Mouse (Mus musculus): ENCODE results near the gene Cdh18. TPM values are rescaled to one million over a fixed set of nuclear protein-coding genes. Genes with fewer than 3 reads are reported as not detected.
"Not testable (repeated sequence)": the region's sequence is repeated elsewhere in the genome, so short reads cannot be mapped to it uniquely, and the experiment has no call there.

Cdh18 gene
- total RNA-seq (2021): 10 to 100 TPM; 32.2 to 33.9 TPM
- long read RNA-seq, experiment 1, partial matches to known transcripts: 0 of 3 reads
- long read RNA-seq, experiment 1, other reads (novel, unspliced or antisense): 3 of 3 reads
- long read RNA-seq, experiment 2: 0 reads

GRCm38 (mm10) chr15:22548711-22549271 is at the start of gene Cdh18:
Gene Cdh18 (plus strand): TSS chr15:22549022.
- DNase-seq (ENCODE audit: low spot score in 2 of 2): no peak

- DNase-seq (ENCODE audit: low spot score in 2 of 2): no peak
Measured at GRCm38 (mm10) chr15:22511271-22511670, 37.6 kb upstream of the Cdh18 start.

GRCm38 (mm10) chr15:22535828-22536227 is 13.0 kb upstream of the Cdh18 start:
- DNase-seq (ENCODE audit: low spot score in 2 of 2): peak in 1 of 2 experiments; percentile 9

GRCm38 (mm10) chr15:22577974-22578616 is 29.3 kb downstream of the Cdh18 start:
- no peak for DNase-seq (ENCODE audit: low spot score in 2 of 2)

- no peak for DNase-seq (ENCODE audit: low spot score in 2 of 2)
Measured at GRCm38 (mm10) chr15:22578617-22578990, 29.8 kb downstream of the Cdh18 start.

- DNase-seq (ENCODE audit: low spot score in 2 of 2): no peak
Measured at GRCm38 (mm10) chr15:22584667-22585066, 35.8 kb downstream of the Cdh18 start.

GRCm38 (mm10) chr15:22716376-22716775 is 167.6 kb downstream of the Cdh18 start:
- DNase-seq (ENCODE audit: low spot score in 2 of 2): no peak

GRCm38 (mm10) chr15:22717681-22718080 is 168.9 kb downstream of the Cdh18 start:
- DNase-seq (ENCODE audit: low spot score in 2 of 2): no peak

- DNase-seq (ENCODE audit: low spot score in 2 of 2): no peak
Measured at GRCm38 (mm10) chr15:22726574-22726973, 177.8 kb downstream of the Cdh18 start.

GRCm38 (mm10) chr15:22733039-22733438 is 184.2 kb downstream of the Cdh18 start:
- DNase-seq (ENCODE audit: low spot score in 2 of 2): no peak

- DNase-seq (ENCODE audit: low spot score in 2 of 2): no peak
Measured at GRCm38 (mm10) chr15:22736165-22736564, 187.3 kb downstream of the Cdh18 start.

GRCm38 (mm10) chr15:22761257-22761656 is 212.4 kb downstream of the Cdh18 start:
- DNase-seq (ENCODE audit: low spot score in 2 of 2): not testable (repeated sequence)

GRCm38 (mm10) chr15:22766591-22766990 is 217.8 kb downstream of the Cdh18 start:
- not testable (repeated sequence) for DNase-seq (ENCODE audit: low spot score in 2 of 2)

GRCm38 (mm10) chr15:22776346-22776745 is 227.5 kb downstream of the Cdh18 start:
- DNase-seq (ENCODE audit: low spot score in 2 of 2): no peak

- DNase-seq (ENCODE audit: low spot score in 2 of 2): no peak
Measured at GRCm38 (mm10) chr15:22789696-22790095, 240.9 kb downstream of the Cdh18 start.

- DNase-seq (ENCODE audit: low spot score in 2 of 2): no peak
Measured at GRCm38 (mm10) chr15:22791791-22792190, 243.0 kb downstream of the Cdh18 start.

- no peak for DNase-seq (ENCODE audit: low spot score in 2 of 2)
Measured at GRCm38 (mm10) chr15:22833127-22833526, 284.3 kb downstream of the Cdh18 start.

GRCm38 (mm10) chr15:22837173-22837572 is 288.4 kb downstream of the Cdh18 start:
- DNase-seq (ENCODE audit: low spot score in 2 of 2): no peak

- no peak for DNase-seq (ENCODE audit: low spot score in 2 of 2)
Measured at GRCm38 (mm10) chr15:22857704-22858103, 308.9 kb downstream of the Cdh18 start.

GRCm38 (mm10) chr15:22870679-22871078 is 321.9 kb downstream of the Cdh18 start:
- no peak for DNase-seq (ENCODE audit: low spot score in 2 of 2)

GRCm38 (mm10) chr15:22897724-22898123 is 348.9 kb downstream of the Cdh18 start:
- DNase-seq (ENCODE audit: low spot score in 2 of 2): peak in 1 of 2 experiments; percentile 14

- DNase-seq (ENCODE audit: low spot score in 2 of 2): no peak
Measured at GRCm38 (mm10) chr15:22898208-22898607, 349.4 kb downstream of the Cdh18 start.

GRCm38 (mm10) chr15:22914444-22914843 is 365.6 kb downstream of the Cdh18 start:
- peak; percentile 67 to 72 for DNase-seq (ENCODE audit: low spot score in 2 of 2)

All from left cerebral cortex, adult 18-20 months (tissue).